In genomic region chr3:53361202-53361601, GRCm38 (mm10) we compare ENCODE assay signal across 23 mouse cellular contexts.
DNase-seq lines count a peak whose midpoint lies in the region; ATAC-seq and TF ChIP-seq lines count a peak whose summit lies in the region.
"Had no signal": no experiment of that assay in that cellular context is flagged by ENCODE, and none has a peak within 500 bp of the region (broad histone marks: within the 10 kb centered on the region; RNA-seq: fewer than 3 reads in every experiment).

No protein-coding gene starts in this region.

- no peak overlapping the region for H3K4me2 ChIP-seq in lung, embryonic 14.5 days
- H3K4me2 ChIP-seq in lung, postnatal 0 days (replicated peaks; ENCODE audit: low read depth, low read length) = no peak overlapping the region
- H3K4me2 ChIP-seq: hindbrain, embryonic 14.5 days; intestine, embryonic 15.5 days had no signal

- DNase-seq in lung, embryonic 14.5 days = peak; percentile 9
- no peak for DNase-seq in lung, postnatal 0 days (ENCODE audit: low spot score)
- peak; percentile 62 for DNase-seq in NIH3T3 (ENCODE audit: low read depth)
- peak; percentile 22 for DNase-seq in c-Kit-negative CD71-positive TER-119-positive erythroid progenitor cells, embryonic 14.5 days (ENCODE audit: low read depth, low spot score)
- no peak for DNase-seq in Muller cell, postnatal 12 days (ENCODE audit: inconsistent ontology term)
- no peak for DNase-seq in heart, postnatal 14 days
- DNase-seq: adrenal gland, adult 2 months; adrenal gland, postnatal 25 days; B cell, adult 2 months; cerebellum, adult 2 months; cerebellum, postnatal 10 days; gastrocnemius, postnatal 10 days; heart, adult 18-20 months; heart, postnatal 10 days; kidney, adult 18-20 months had no signal

- WGBS in lung, embryonic 14.5 days = 71% methylated on average over 4 of the region's 4 CpGs
- 69% methylated on average over 4 of the region's 4 CpGs for WGBS in lung, postnatal 0 days

- H3K4me1 ChIP-seq in lung, embryonic 14.5 days (ENCODE audit: insufficient read depth) = no peaks in the 10 kb centered on the region
- H3K4me1 ChIP-seq in lung, postnatal 0 days (ENCODE audit: insufficient read depth, low read depth, low read length) = no peaks in the 10 kb centered on the region
- H3K4me1 ChIP-seq: embryonic facial prominence, embryonic 10.5 days; hindbrain, embryonic 10.5 days; intestine, embryonic 15.5 days had no signal

- H3K27ac ChIP-seq in lung, embryonic 14.5 days (ENCODE audit: low read depth) = no peak overlapping the region
- no peak overlapping the region for H3K27ac ChIP-seq in lung, postnatal 0 days (ENCODE audit: low read length)
- H3K27ac ChIP-seq: embryonic facial prominence, embryonic 10.5 days; heart, embryonic 10.5 days; hindbrain, embryonic 10.5 days; hindbrain, embryonic 14.5 days; intestine, embryonic 15.5 days had no signal

- no peak overlapping the region for H3K4me3 ChIP-seq in lung, embryonic 14.5 days (ENCODE audit: low read depth, low read length)
- no peak overlapping the region for H3K4me3 ChIP-seq in lung, postnatal 0 days (ENCODE audit: low read depth, low read length)
- H3K4me3 ChIP-seq: embryonic facial prominence, embryonic 10.5 days; heart, embryonic 10.5 days; hindbrain, embryonic 10.5 days; intestine, embryonic 15.5 days had no signal

- TF ChIP-seq EP300 in lung, postnatal 0 days (IDR thresholded peaks at IDR 0.05) = no peak

- no peaks in the 10 kb centered on the region for H3K36me3 ChIP-seq in lung, embryonic 14.5 days (ENCODE audit: insufficient read depth)
- H3K36me3 ChIP-seq in lung, postnatal 0 days (ENCODE audit: insufficient read depth, low read length) = no peaks in the 10 kb centered on the region
- H3K36me3 ChIP-seq: embryonic facial prominence, embryonic 10.5 days; heart, embryonic 10.5 days; hindbrain, embryonic 10.5 days; intestine, embryonic 15.5 days had no signal

- H3K9ac ChIP-seq in lung, embryonic 14.5 days = no peak overlapping the region
- no peak overlapping the region for H3K9ac ChIP-seq in lung, postnatal 0 days (replicated peaks; ENCODE audit: low read depth)
- H3K9ac ChIP-seq: hindbrain, embryonic 14.5 days; intestine, embryonic 15.5 days had no signal

- ATAC-seq in lung, embryonic 14.5 days (ENCODE audit: insufficient read depth) = no peak
- ATAC-seq in lung, postnatal 0 days = no peak
- no peak for ATAC-seq in megakaryocyte progenitor cell, adult 5-6 weeks (replicated peaks; ENCODE audit: poor library complexity)
- ATAC-seq: activated CD4-positive, CD25-positive, alpha-beta regulatory T cell, adult 4 months; forebrain, embryonic 14.5 days; intestine, embryonic 15.5 days had no signal

- no peaks in the 10 kb centered on the region for H3K27me3 ChIP-seq in lung, embryonic 14.5 days (ENCODE audit: insufficient read depth, low read length)
- H3K27me3 ChIP-seq in lung, postnatal 0 days (replicated peaks; ENCODE audit: insufficient read depth, low read length) = no peaks in the 10 kb centered on the region
- H3K27me3 ChIP-seq: intestine, embryonic 15.5 days had no signal

- intact Hi-C loops in heart, postnatal 14 days (cut with DNase I) = no loop called here

- TF ChIP-seq CTCF in lung, embryonic 14.5 days (IDR thresholded peaks at IDR 0.05; ENCODE audit: low read depth) = no peak
- TF ChIP-seq CTCF in lung, postnatal 0 days (IDR thresholded peaks at IDR 0.05) = no peak

- no peaks in the 10 kb centered on the region; the same call in 1 of the 2 replicates for H3K9me3 ChIP-seq in lung, embryonic 14.5 days (ENCODE audit: low read depth, low read length)
- H3K9me3 ChIP-seq in lung, postnatal 0 days (ENCODE audit: low read length) = peaks cover 4% of the 10 kb centered on the region; the same call in 1 of the 2 replicates
- H3K9me3 ChIP-seq: embryonic facial prominence, embryonic 10.5 days; heart, embryonic 10.5 days; hindbrain, embryonic 10.5 days; intestine, embryonic 15.5 days had no signal

Comparison
In these comparisons a context has a peak if more than half of its experiments do, and no peak if none do; other contexts are left out.
1. DNase-seq: peak in lung, embryonic 14.5 days (single experiment), NIH3T3 (single experiment) and c-Kit-negative CD71-positive TER-119-positive erythroid progenitor cells, embryonic 14.5 days (single experiment); none in lung, postnatal 0 days (single experiment), Muller cell, postnatal 12 days (single experiment) and heart, postnatal 14 days (0 of 2).